ENCODE assay signal across 8 mouse cellular contexts in the genomic region with DNA sequence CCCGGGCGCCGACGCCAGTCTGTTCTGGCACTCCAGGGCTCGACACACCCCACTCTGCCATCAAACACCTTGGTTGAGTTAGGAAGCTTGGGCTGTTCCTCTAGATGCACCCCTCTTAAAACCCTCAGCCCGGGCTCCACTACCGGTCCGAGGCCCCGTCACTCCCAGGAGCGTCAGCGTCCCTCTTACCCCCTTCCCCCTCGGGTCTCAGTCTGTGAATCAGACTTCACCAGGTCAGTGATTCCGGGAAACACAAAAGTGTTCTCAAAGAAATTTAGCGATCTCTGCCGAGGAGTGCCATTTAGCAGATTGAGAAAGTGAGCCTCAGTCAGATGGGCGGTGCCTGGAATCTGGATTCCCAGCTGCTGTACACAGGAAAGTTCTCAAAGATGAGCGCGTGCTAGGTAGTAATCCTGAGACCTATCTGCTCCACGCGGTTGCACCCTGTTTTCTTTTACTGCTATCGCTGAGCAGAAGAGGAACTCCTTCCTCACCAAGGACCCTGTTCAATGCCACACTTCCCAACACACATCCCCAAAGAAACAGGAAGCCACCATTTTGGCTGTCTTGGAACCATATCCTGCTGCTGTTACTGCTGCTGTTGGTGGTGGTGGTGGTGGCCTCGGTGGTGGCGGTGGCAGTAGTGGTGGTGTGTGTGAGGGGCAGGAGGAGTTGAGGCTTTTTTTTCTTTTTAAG. TPM values are rescaled to one million over a fixed set of nuclear protein-coding genes. Genes with fewer than 3 reads are reported as not detected.
DNase-seq lines count a peak whose midpoint lies in the region; ATAC-seq lines count a peak whose summit lies in the region.

No protein-coding gene starts in this region.

- peak overlapping the region; percentile 92 for H3K4me2 ChIP-seq in embryonic facial prominence, embryonic 12.5 days (replicated peaks)
- H3K4me2 ChIP-seq in hindbrain, embryonic 14.5 days (replicated peaks), result peak overlapping the region; percentile 79

- no peaks in the 10 kb centered on the region for H3K36me3 ChIP-seq in embryonic facial prominence, embryonic 12.5 days
- no peaks in the 10 kb centered on the region for H3K36me3 ChIP-seq in hindbrain, embryonic 14.5 days (replicated peaks; ENCODE audit: control insufficient read depth, insufficient read depth)

- peak; percentile 27 for DNase-seq in embryo, embryonic 10.5 days (ENCODE audit: low spot score)
- DNase-seq in embryo, embryonic 11 days, result no peak
- no peak for DNase-seq in hindbrain, embryonic 14.5 days (ENCODE audit: low spot score)
- no peak for DNase-seq in layer of hippocampus, adult 18-20 months (ENCODE audit: low spot score in 2 of 2)
- no peak for DNase-seq in spleen, postnatal 14 days (ENCODE audit: low spot score in 2 of 2)
- DNase-seq in left cerebral cortex, postnatal 14 days (ENCODE audit: low spot score in 2 of 2), result no peak

- no peak for ATAC-seq in embryonic facial prominence, embryonic 12.5 days (ENCODE audit: insufficient number of reproducible peaks, insufficient read depth, low FRiP score, low TSS enrichment)
- no peak for ATAC-seq in hindbrain, embryonic 14.5 days (ENCODE audit: low FRiP score)
- ATAC-seq in megakaryocyte, adult 5-6 weeks (ENCODE audit: poor library complexity, severe bottlenecking), result peak; percentile 49; the same call in 1 of the 2 replicates

- no peak overlapping the region for H3K27ac ChIP-seq in embryonic facial prominence, embryonic 12.5 days
- peak overlapping the region; percentile 34; the same call in 1 of the 2 replicates for H3K27ac ChIP-seq in hindbrain, embryonic 14.5 days

- peaks cover 37% of the 10 kb centered on the region for H3K27me3 ChIP-seq in embryonic facial prominence, embryonic 12.5 days
- peaks cover 11% of the 10 kb centered on the region for H3K27me3 ChIP-seq in hindbrain, embryonic 14.5 days (ENCODE audit: control insufficient read depth, insufficient read depth, low read length)

- H3K4me1 ChIP-seq in embryonic facial prominence, embryonic 12.5 days, result peaks cover 7% of the 10 kb centered on the region; the same call in 1 of the 2 replicates
- peaks cover 15% of the 10 kb centered on the region; the same call in 1 of the 2 replicates for H3K4me1 ChIP-seq in hindbrain, embryonic 14.5 days (replicated peaks; ENCODE audit: control insufficient read depth, insufficient read depth, low read length)

- intact Hi-C loops in left cerebral cortex, postnatal 14 days (cut with DNase I), result no loop called here

- WGBS in embryonic facial prominence, embryonic 12.5 days, result 8% methylated on average over 23 of the region's 23 CpGs
- 13% methylated on average over 23 of the region's 23 CpGs for WGBS in hindbrain, embryonic 14.5 days

- H3K9me3 ChIP-seq in embryonic facial prominence, embryonic 12.5 days, result no peaks in the 10 kb centered on the region
- no peaks in the 10 kb centered on the region for H3K9me3 ChIP-seq in hindbrain, embryonic 14.5 days (ENCODE audit: control insufficient read depth, low read length)

- peak overlapping the region; percentile 51 for H3K9ac ChIP-seq in embryonic facial prominence, embryonic 12.5 days
- H3K9ac ChIP-seq in hindbrain, embryonic 14.5 days, result peak overlapping the region; percentile 64

- H3K4me3 ChIP-seq in embryonic facial prominence, embryonic 12.5 days, result peak overlapping the region; percentile 58
- peak overlapping the region; percentile 48 for H3K4me3 ChIP-seq in hindbrain, embryonic 14.5 days (replicated peaks; ENCODE audit: low read length)

RNA-seq across cellular contexts. Expression of a gene that starts 0.8 kb away (rescaled TPM):
- polyA plus RNA-seq in embryonic facial prominence, embryonic 12.5 days (2016; fragmentation: Nextera tagmentation; extraction: Ambion mirVana), result 10.1 and 10.2 TPM in 2 replicates
- polyA plus RNA-seq in hindbrain, embryonic 14.5 days (2014; fragmentation: Nextera tagmentation; extraction: Ambion mirVana), result 14.5 and 16.8 TPM in 2 replicates
- not detected in 2 replicates for total RNA-seq in megakaryocyte, adult 5-6 weeks (2015)
- total RNA-seq in megakaryocyte, adult 5-6 weeks (2017), result not detected in 2 replicates
- 1 to 10 TPM; 4.4 to 4.7 TPM for total RNA-seq in layer of hippocampus, adult 18-20 months (2021)
- total RNA-seq in left cerebral cortex, postnatal 14 days (2021), result 1 to 10 TPM; 6.2 to 7.0 TPM

Comparison
In these comparisons a context has a peak if more than half of its experiments do, and no peak if none do; other contexts are left out.
1. RNA of a gene that starts 0.8 kb away (total RNA-seq): 6.2 to 7.0 TPM in left cerebral cortex, postnatal 14 days and 4.4 to 4.7 TPM in layer of hippocampus, adult 18-20 months; not detected in megakaryocyte, adult 5-6 weeks; every median in the first group is over 4 times any median in the second.